Mouse (Mus musculus) hindbrain, embryonic 13.5 days (tissue): ENCODE measurements around the gene Srebf2. TPM values are rescaled to one million over a fixed set of nuclear protein-coding genes. Genes with fewer than 3 reads are reported as not detected.

Experiments used
- ATAC-seq: fragments of 200-750 bp; cut with Nextera tagmentation; 2 replicates; pipeline ENCODE4 v1.8.0; 2017; ENCODE audit warnings: moderate TSS enrichment; ENCODE audit not compliant: low FRiP score
- H3K27ac ChIP-seq: fragments of 300-500 bp; sonication (generic); 2 replicates; pipeline ENCODE4 v1.5.1; 2015; ENCODE audit warnings: inconsistent platforms, mild to moderate bottlenecking, moderate library complexity
- H3K27me3 ChIP-seq: fragments of 300-500 bp; sonication (generic); 2 replicates; pipeline ENCODE4 v1.6.1; 2015; ENCODE audit warnings: mild to moderate bottlenecking, inconsistent platforms
- H3K36me3 ChIP-seq: fragments of 300-500 bp; sonication (generic); 2 replicates; pipeline ENCODE4 v1.6.1; 2015; ENCODE audit warnings: mild to moderate bottlenecking, inconsistent platforms
- H3K4me1 ChIP-seq: fragments of 300-500 bp; sonication (generic); replicated peaks from 2 replicates; pipeline ENCODE4 v1.6.1; 2015; ENCODE audit warnings: inconsistent platforms
- H3K4me2 ChIP-seq: fragments of 300-500 bp; sonication (generic); 2 replicates; pipeline ENCODE4 v1.6.1; 2015; ENCODE audit warnings: inconsistent platforms, mild to moderate bottlenecking, moderate library complexity
- H3K4me3 ChIP-seq: fragments of 300-500 bp; sonication (generic); 2 replicates; pipeline ENCODE4 v1.5.1; 2015; ENCODE audit warnings: mild to moderate bottlenecking, inconsistent platforms
- H3K9ac ChIP-seq: fragments of 300-500 bp; sonication (generic); 2 replicates; pipeline ENCODE4 v1.6.1; 2015; ENCODE audit warnings: mild to moderate bottlenecking, inconsistent platforms
- H3K9me3 ChIP-seq: fragments of 300-500 bp; sonication (generic); 2 replicates; pipeline ENCODE4 v1.6.1; 2016; ENCODE audit warnings: inconsistent platforms
- WGBS: fragments of 180-500 bp; shearing (Covaris S2); methylation state at CpG from one replicate; pipeline ENCODE4 v1.1.7; 2015; 5-methylcytosine and 5-hydroxymethylcytosine counted together
- polyA plus RNA-seq: library from polyadenylated mRNA; unstranded; fragments of >200 nt; fragmentation: Nextera tagmentation; extraction: Ambion mirVana; gene quantifications from 2 replicates; pipeline ENCODE4 v1.2.1, GENCODE M21; 2015

Gene Srebf2
- polyA plus RNA-seq, 1 experiment from 2014 or later: 179 TPM

DNA sequence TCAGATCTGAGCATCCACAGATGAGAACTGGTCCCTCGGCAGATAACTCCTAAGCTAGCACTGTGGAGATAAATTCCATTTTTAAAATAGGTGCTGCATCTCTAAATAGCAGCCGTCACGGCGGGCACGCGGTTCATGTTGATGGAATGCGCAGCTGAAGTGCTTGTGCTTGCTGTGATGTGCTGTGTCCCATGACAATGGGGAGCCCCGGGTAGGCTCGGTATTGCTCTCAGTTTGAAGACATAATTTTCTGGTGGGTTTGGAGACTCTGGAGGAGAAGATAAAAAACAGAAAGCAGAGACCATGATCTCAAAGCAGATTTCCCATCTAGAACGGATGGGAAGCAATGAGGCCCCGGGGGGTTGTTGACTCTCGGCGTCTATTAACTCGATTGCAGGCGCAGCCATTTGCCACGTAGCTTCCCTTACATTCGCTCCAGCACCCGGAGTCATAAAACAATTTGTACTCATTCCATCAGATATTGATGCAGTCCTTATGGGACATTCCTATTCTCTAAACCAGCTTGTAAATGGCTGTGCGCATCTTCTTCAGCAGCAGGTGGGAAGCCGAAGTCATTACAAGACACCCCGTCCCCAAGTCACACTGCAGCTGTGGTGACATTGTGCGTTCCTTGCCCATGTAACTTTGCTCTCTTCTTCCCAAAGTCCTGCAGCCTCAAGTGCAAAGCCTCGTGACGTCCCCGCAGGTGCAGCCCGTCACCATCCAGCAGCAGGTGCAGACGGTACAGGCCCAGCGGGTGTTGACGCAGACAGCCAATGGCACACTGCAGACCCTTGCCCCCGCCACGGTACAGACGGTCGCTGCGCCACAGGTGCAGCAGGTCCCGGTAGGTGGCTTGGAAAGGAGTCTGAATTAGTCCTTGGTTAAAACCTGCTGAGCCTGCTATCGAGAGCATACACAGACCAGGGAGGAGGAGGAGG is 23.7 kb downstream of the Srebf2 start:
- no peak overlapping the region for H3K4me2 ChIP-seq
- H3K9ac ChIP-seq: no peak overlapping the region
- no peaks in the 10 kb centered on the region for H3K9me3 ChIP-seq
- peak overlapping the region; percentile 76 for H3K27ac ChIP-seq
- no peak overlapping the region for H3K4me3 ChIP-seq
- peaks cover 45% of the 10 kb centered on the region for H3K4me1 ChIP-seq
- 70% methylated on average over 36 of the region's 36 CpGs for WGBS
- no peaks in the 10 kb centered on the region for H3K27me3 ChIP-seq
- peak; percentile 55 for ATAC-seq
- H3K36me3 ChIP-seq: peaks cover 58% of the 10 kb centered on the region

DNA sequence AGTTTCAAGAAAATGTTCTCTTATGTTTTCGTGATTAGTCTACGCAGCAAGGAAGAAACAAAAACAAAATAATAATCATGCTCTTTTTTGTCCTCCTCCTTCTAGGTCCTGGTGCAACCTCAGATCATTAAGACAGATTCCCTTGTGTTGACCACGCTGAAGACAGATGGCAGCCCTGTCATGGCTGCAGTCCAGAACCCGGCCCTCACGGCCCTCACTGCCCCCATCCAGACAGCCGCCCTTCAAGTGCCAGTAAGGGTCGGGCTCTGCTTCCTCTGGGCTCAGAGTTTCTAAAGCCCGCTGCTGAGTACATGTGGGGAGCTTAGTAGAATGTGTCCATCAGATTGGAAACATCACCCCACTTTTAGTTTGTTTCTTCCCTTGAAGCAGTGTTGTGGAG is 25.7 kb downstream of the Srebf2 start:
- H3K9ac ChIP-seq: no peak overlapping the region
- no peak overlapping the region for H3K4me3 ChIP-seq
- H3K9me3 ChIP-seq: no peaks in the 10 kb centered on the region
- H3K27me3 ChIP-seq: no peaks in the 10 kb centered on the region
- H3K36me3 ChIP-seq: peaks cover 76% of the 10 kb centered on the region
- WGBS: 84% methylated on average over 8 of the region's 8 CpGs
- no peak for ATAC-seq
- H3K27ac ChIP-seq: no peak overlapping the region
- H3K4me1 ChIP-seq: peaks cover 26% of the 10 kb centered on the region
- H3K4me2 ChIP-seq: no peak overlapping the region

DNA sequence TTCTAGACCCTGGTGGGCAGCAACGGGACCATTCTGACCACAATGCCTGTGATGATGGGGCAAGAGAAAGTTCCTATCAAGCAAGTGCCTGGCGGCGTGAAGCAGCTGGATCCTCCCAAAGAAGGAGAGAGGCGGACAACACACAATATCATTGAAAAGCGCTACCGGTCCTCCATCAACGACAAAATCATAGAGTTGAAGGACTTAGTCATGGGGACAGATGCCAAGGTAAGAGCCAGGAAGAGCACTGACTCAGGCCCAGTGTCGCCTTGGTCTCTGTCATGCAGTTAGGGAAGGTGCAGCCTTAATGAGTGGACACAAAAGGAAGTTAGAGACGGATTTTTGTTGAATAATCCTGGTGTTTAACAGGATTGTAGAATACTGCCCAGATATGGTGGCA is 28.1 kb downstream of the Srebf2 start:
- no peak overlapping the region for H3K4me2 ChIP-seq
- no peak overlapping the region for H3K9ac ChIP-seq
- no peak overlapping the region for H3K27ac ChIP-seq
- 97% methylated on average over 9 of the region's 9 CpGs for WGBS
- peaks cover 13% of the 10 kb centered on the region for H3K4me1 ChIP-seq
- peaks cover 97% of the 10 kb centered on the region for H3K36me3 ChIP-seq
- H3K4me3 ChIP-seq: no peak overlapping the region
- ATAC-seq: no peak
- H3K9me3 ChIP-seq: no peaks in the 10 kb centered on the region
- H3K27me3 ChIP-seq: no peaks in the 10 kb centered on the region

DNA sequence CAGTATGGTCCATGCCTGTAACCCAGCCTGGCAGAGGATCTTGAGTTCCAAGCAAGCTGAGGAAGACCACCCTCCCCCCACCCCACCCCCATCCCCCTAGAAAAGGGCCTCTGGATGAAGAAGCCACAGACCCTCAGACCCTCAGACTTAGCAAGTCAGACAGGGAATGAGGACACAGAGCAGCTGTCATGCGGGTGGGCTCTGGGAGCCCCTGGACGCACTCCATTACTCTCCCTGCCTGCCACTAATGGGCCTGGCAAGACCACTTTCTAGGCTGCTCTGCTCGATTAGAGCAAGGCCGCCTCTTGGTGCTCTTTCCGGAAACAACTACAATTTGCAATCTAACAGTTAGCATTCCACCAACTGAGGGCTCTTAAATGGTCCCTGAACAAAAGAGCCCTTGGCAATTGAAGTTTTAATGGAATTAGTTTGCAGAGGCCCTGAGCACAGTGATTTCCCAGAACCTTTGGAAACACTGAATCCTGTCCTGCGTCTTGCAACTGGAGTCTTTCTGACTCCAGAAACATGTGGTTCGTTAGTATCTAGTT is 30.8 kb downstream of the Srebf2 start:
- Histone ChIP-seq H3K36me3 (peaks cover 97% of the 10 kb centered on the region), H3K4me3 (no peak overlapping the region), H3K4me1 (no peaks in the 10 kb centered on the region), H3K27me3 (no peaks in the 10 kb centered on the region), H3K9me3 (0 out of 2 replicates have a peak, but pooled peaks cover 5% of the 10 kb centered on the region), H3K27ac (peak overlapping the region; percentile 41; the same call in 1 of the 2 replicates), H3K4me2 (no peak overlapping the region), H3K9ac (no peak overlapping the region)
- ATAC-seq: 0 out of 2 replicates have a peak, but pooled peaks have one; percentile 57
- WGBS: 87% methylated on average over 7 of the region's 7 CpGs

DNA sequence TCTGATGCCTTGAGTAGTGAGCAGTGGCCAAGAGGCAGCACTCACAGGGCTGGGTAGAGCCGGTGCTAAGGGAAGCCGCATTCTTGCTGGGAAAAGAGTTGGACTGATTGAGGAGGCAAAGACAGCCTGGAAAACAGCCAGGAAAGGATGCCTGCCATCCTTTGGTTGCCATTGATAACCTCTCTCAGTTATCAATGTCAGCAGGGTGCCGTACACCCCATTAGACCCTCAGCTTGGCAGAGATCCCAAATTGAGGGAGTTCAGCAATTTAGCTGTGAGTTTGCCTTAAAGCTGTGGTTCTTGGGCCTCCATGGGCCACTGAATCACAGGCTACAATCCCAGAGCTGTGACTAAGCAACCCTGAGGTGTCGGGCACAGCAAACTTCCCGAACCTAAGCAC is 34.1 kb downstream of the Srebf2 start:
- Histone ChIP-seq H3K27me3 (no peaks in the 10 kb centered on the region), H3K4me3 (no peak overlapping the region), H3K9me3 (0 out of 2 replicates have a peak, but pooled peaks cover 5% of the 10 kb centered on the region), H3K4me2 (no peak overlapping the region), H3K4me1 (no peaks in the 10 kb centered on the region; the same call in 1 of the 2 replicates), H3K9ac (no peak overlapping the region), H3K36me3 (peaks cover 99% of the 10 kb centered on the region), H3K27ac (no peak overlapping the region)
- ATAC-seq: no peak
- 89% methylated on average over 5 of the region's 5 CpGs for WGBS

DNA sequence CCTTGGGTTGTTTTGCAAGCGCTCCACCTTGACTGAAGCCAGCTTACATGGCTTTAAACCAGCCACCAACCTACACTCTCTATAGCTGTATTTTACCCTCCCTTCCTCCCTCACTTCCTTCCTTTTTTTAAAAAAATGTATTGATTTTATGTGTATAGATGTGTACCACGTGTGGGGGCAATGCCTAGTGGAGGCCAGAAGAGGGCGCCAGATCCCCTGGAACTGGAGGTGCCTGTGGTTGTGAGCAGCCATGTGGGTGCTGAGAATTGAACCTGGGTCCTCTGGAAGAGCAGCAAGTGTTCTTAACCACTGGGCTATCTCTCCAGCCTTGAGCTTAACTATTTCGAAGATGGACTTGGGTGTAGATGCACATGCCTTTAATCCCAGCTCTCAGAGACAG is 35.3 kb downstream of the Srebf2 start:
- 97% methylated on average over 4 of the region's 4 CpGs for WGBS
- H3K9me3 ChIP-seq: 0 out of 2 replicates have a peak, but pooled peaks cover 5% of the 10 kb centered on the region
- H3K27me3 ChIP-seq: no peaks in the 10 kb centered on the region
- H3K9ac ChIP-seq: no peak overlapping the region
- H3K4me3 ChIP-seq: no peak overlapping the region
- H3K4me1 ChIP-seq: no peaks in the 10 kb centered on the region; the same call in 1 of the 2 replicates
- H3K36me3 ChIP-seq: peaks cover 100% of the 10 kb centered on the region
- H3K4me2 ChIP-seq: no peak overlapping the region
- H3K27ac ChIP-seq: no peak overlapping the region
- ATAC-seq: no peak

DNA sequence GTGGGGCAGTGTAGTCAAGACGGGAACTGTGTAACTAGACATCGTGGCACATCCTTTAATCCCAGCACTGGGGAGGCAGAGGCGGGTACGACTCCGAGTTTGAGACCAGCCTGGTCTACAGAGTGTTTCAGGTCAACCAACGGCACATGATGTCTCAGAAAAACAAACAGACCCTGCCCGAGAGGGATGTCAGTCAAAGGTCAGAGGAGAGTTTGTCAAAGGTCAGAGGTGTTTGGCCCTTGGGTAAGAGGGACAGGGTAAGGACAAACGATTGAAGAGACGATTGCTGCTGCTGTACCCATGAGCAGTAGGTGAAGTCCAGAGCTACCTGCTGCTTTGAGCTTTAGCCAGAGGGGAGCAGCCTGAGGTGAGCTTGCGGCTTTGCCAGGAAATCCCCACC is 36.6 kb downstream of the Srebf2 start:
- H3K9me3 ChIP-seq: 0 out of 2 replicates have a peak, but pooled peaks cover 5% of the 10 kb centered on the region
- no peak for ATAC-seq

DNA sequence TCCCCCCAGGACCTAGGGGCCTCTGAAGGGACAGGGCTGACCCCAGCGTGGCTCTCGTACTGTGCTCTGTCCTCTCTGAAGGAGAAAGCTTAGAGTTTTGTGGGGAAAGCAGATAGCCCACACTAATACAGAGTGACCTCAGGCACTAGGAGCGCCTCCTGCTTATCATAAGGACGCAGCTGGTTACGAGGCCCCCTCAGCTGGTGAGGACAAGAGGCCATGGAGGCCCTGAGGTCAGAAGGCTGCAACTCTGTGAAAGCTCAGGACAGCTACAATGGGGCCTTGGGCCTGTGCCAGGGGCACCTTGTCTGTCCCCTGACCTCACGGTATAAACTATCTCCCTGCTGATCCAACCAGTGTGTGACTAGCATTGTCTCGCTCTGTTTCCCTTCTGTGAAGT is 37.2 kb downstream of the Srebf2 start:
- H3K4me3 ChIP-seq: no peak overlapping the region
- no peak overlapping the region for H3K27ac ChIP-seq
- 0 out of 2 replicates have a peak, but pooled peaks cover 5% of the 10 kb centered on the region for H3K9me3 ChIP-seq
- H3K36me3 ChIP-seq: peaks cover 99% of the 10 kb centered on the region
- 80% methylated on average over 7 of the region's 7 CpGs for WGBS
- no peaks in the 10 kb centered on the region for H3K27me3 ChIP-seq
- H3K4me2 ChIP-seq: no peak overlapping the region
- no peak for ATAC-seq
- no peaks in the 10 kb centered on the region; the same call in 1 of the 2 replicates for H3K4me1 ChIP-seq
- H3K9ac ChIP-seq: peak overlapping the region; percentile 13; the same call in 1 of the 2 replicates

More for the DNA sequence above, 36.6 kb downstream of the Srebf2 start:
- Histone ChIP-seq H3K36me3 (peaks cover 100% of the 10 kb centered on the region), H3K4me3 (no peak overlapping the region), H3K4me1 (no peaks in the 10 kb centered on the region; the same call in 1 of the 2 replicates), H3K27me3 (no peaks in the 10 kb centered on the region), H3K27ac (no peak overlapping the region), H3K4me2 (no peak overlapping the region), H3K9ac (no peak overlapping the region)
- WGBS: 73% methylated on average over 10 of the region's 10 CpGs

DNA sequence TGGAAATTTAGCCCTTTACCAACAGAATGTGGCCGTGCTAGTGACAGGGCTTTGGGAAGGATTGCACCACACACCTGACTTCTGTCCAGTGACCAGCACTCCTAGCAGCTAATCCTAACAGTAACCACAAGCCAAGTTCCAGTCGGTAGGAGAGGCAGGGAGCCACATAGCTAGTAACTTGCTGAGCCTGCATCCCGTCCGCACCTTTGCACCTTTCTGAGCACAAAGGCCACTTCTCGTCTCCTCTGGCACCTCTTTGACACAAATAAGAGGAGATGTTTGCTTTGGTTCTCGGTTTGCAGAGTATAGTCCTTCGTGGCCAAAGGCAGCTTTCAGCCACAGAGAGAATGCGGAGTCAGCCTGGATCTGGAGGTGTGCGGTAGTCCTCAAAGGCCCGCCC is 37.7 kb downstream of the Srebf2 start:
- Histone ChIP-seq H3K36me3 (peaks cover 99% of the 10 kb centered on the region), H3K9ac (0 out of 2 replicates have a peak overlapping the region, but pooled peaks have one; percentile 13), H3K27ac (no peak overlapping the region), H3K4me2 (no peak overlapping the region), H3K9me3 (0 out of 2 replicates have a peak, but pooled peaks cover 5% of the 10 kb centered on the region), H3K4me3 (no peak overlapping the region), H3K4me1 (no peaks in the 10 kb centered on the region; the same call in 1 of the 2 replicates), H3K27me3 (no peaks in the 10 kb centered on the region)
- ATAC-seq: no peak
- 89% methylated on average over 10 of the region's 10 CpGs for WGBS

DNA sequence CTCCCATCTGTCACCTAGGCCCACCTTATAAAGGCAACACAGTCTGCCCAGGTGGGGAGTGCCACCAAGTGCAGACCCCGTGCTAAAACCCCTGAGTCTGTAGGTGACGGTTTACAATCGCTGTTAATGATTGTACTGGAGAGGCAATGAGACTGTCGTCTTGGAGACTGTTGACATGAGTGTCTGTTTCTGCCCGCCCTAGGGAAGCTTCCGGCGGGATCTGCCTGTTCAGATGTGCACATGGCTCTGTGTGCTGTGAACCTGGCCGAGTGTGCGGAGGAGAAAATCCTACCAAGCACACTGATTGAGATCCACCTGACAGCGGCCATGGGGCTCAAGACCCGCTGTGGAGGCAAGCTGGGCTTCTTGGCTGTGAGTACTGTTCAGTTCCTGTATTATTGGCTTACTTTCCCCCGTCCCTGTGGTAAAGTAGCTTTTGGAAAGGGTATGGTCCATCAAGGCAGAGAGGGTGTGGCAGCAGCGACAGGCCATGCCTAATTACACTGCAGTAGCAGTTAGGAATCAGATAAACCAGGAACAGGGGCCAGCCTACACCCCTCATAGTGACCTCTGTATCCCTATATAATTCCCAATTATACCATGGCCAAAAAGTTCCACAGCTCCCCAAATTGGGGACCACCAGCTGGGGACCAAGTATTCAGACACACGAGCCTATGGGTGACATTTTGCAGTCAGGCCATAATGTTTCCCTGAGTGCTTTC is 38.2 kb downstream of the Srebf2 start:
- WGBS: 87% methylated on average over 14 of the region's 14 CpGs
- H3K4me2 ChIP-seq: no peak overlapping the region
- ATAC-seq: no peak

DNA sequence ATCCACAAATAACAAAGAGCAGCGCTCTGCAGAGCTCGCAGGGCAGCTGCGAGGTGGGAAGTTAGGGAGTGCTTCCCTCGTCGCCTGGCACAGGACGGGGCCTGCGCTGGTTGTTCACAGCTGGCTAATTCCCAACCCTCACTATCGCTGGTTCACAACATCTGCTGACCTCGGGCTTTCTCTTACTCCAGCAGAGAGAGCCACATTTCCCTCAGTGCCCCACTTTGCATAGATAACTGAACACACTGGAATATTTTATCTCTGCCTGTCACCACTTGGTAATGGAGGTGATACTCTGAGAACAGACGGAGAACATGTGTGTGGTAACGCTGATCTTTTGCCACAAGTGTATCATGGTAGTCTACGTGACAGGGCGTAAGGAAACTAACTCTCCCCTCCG is 39.1 kb downstream of the Srebf2 start:
- WGBS: 81% methylated on average over 14 of the region's 14 CpGs
- H3K27ac ChIP-seq: 0 out of 2 replicates have a peak overlapping the region, but pooled peaks have one; percentile 18

More for the DNA sequence above, 38.2 kb downstream of the Srebf2 start:
- 0 out of 2 replicates have a peak, but pooled peaks cover 5% of the 10 kb centered on the region for H3K9me3 ChIP-seq
- H3K4me1 ChIP-seq: no peaks in the 10 kb centered on the region; the same call in 1 of the 2 replicates
- H3K36me3 ChIP-seq: peaks cover 99% of the 10 kb centered on the region
- no peak overlapping the region for H3K9ac ChIP-seq
- H3K27me3 ChIP-seq: no peaks in the 10 kb centered on the region
- H3K27ac ChIP-seq: peak overlapping the region; percentile 18; the same call in 1 of the 2 replicates
- no peak overlapping the region for H3K4me3 ChIP-seq

More for the DNA sequence above, 39.1 kb downstream of the Srebf2 start:
- Histone ChIP-seq H3K4me3 (no peak overlapping the region), H3K9ac (no peak overlapping the region), H3K4me2 (no peak overlapping the region), H3K27me3 (no peaks in the 10 kb centered on the region), H3K36me3 (peaks cover 96% of the 10 kb centered on the region), H3K4me1 (no peaks in the 10 kb centered on the region; the same call in 1 of the 2 replicates), H3K9me3 (0 out of 2 replicates have a peak, but pooled peaks cover 5% of the 10 kb centered on the region)
- no peak for ATAC-seq
